Mouse (Mus musculus): ENCODE results near the gene Krtcap3.

Krtcap3 gene

DNA sequence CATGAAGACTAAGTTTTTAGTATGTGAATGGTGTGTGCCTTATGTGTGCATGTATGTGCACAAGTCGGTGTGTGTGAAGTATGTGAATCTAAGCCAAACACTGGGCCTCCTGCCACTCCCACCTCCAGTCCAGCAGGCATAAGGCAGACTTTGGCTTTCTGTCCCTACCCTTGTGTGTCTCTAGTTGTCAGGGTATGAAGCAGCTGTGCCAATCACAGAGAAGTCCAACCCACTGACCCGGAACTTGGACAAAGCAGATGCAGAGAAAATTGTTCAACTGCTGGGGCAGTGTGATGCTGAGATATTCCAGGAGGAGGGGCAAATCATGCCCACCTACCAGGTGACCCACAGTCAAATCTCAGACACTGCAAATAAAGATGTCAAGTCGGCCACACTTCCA, 46.5 kb downstream of the Krtcap3 start:
- in situ Hi-C loops (cut with MboI, MseI): no loop called here

DNA sequence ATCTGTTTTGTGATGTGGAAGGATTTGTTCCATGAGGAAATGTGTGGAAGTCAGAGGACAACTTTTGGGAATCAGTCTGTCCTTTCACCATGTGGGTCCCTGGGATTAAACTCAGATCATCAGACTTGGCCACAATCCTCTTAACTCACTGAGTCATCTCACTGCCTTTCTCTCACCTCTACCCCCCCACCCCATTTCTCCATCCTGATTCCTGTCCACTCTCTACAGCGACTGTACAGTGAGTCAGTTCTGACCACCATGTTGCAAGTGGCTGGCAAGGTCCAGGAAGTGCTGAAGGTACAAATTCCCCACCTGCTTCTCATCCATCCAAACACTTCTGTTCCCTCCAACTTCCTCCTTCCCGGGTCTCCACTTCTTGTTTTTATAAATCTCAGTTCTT, 47.0 kb downstream of the Krtcap3 start:
- in situ Hi-C loops (cut with MboI, MseI): no loop called here

DNA sequence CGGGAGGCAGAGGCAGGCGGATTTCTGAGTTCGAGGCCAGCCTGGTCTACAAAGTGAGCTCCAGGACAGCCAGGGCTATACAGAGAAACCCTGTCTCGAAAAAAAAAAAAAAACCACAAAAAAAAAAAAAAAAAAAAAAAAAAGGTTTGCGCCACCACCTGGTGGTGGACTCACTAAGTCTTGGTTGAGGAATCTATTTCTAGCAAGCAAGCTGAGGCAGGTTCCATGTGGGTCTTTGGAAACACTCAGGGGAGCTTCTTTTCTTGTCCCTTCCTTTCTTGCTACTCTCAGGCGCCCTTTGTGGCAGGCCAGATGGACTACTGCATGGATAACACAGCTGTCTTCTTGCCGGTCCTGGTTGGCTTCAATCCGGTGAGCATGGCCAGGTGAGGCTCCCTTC, 50.4 kb downstream of the Krtcap3 start:
- in situ Hi-C loops (cut with MboI, MseI): no loop called here
